Mouse (Mus musculus) heart, embryonic 13.5 days (tissue): Measurements from ENCODE around the gene Cdcp2. TPM values are rescaled to one million over a fixed set of nuclear protein-coding genes. Genes with fewer than 3 reads are reported as not detected.
A peak's percentile ranks its signal among the peaks of the same experiment; 100 is the strongest.

Source experiments
- ATAC-seq: fragments of 200-750 bp; cut with Nextera tagmentation; 2 replicates; pipeline ENCODE4 v1.8.0; 2017; ENCODE audit warnings: moderate TSS enrichment; ENCODE audit not compliant: insufficient number of reproducible peaks, low FRiP score, low TSS enrichment; ENCODE audit errors: extremely low read depth
- H3K27ac ChIP-seq: fragments of 300-500 bp; sonication (generic); replicated peaks from 2 replicates; pipeline ENCODE4 v1.5.1; 2015; ENCODE audit warnings: moderate library complexity, mild to moderate bottlenecking, inconsistent platforms
- H3K27me3 ChIP-seq: fragments of 300-500 bp; sonication (generic); replicated peaks from 2 replicates; pipeline ENCODE4 v1.6.1; 2015; ENCODE audit warnings: mild to moderate bottlenecking, inconsistent platforms
- H3K36me3 ChIP-seq: fragments of 300-500 bp; sonication (generic); 2 replicates; pipeline ENCODE4 v1.6.1; 2015; ENCODE audit warnings: mild to moderate bottlenecking, inconsistent platforms
- H3K4me1 ChIP-seq: fragments of 300-500 bp; sonication (generic); 2 replicates; pipeline ENCODE4 v1.6.1; 2015; ENCODE audit warnings: inconsistent platforms
- H3K4me2 ChIP-seq: fragments of 300-500 bp; sonication (generic); 2 replicates; pipeline ENCODE4 v1.6.1; 2015; ENCODE audit warnings: inconsistent platforms, mild to moderate bottlenecking, moderate library complexity
- H3K4me3 ChIP-seq: fragments of 300-500 bp; sonication (generic); 2 replicates; pipeline ENCODE4 v1.5.1; 2015; ENCODE audit warnings: moderate library complexity, mild to moderate bottlenecking, inconsistent platforms
- H3K9ac ChIP-seq: fragments of 300-500 bp; sonication (generic); 2 replicates; pipeline ENCODE4 v1.6.1; 2015; ENCODE audit warnings: inconsistent platforms, mild to moderate bottlenecking, moderate library complexity
- H3K9me3 ChIP-seq: fragments of 300-500 bp; sonication (generic); 2 replicates; pipeline ENCODE4 v1.6.1; 2016; ENCODE audit warnings: inconsistent platforms
- WGBS: fragments of 180-500 bp; shearing (Covaris S2); methylation state at CpG from one replicate; pipeline ENCODE4 v1.1.7; 2015; ENCODE audit warnings: mixed read lengths; 5-methylcytosine and 5-hydroxymethylcytosine counted together
- polyA plus RNA-seq: library from polyadenylated mRNA; unstranded; fragments of >200 nt; fragmentation: Nextera tagmentation; extraction: Ambion mirVana; gene quantifications from 2 replicates; pipeline ENCODE4 v1.2.1, GENCODE M21; 2015

Gene Cdcp2
- polyA plus RNA-seq, 1 experiment from 2014 or later, result not detected

DNA sequence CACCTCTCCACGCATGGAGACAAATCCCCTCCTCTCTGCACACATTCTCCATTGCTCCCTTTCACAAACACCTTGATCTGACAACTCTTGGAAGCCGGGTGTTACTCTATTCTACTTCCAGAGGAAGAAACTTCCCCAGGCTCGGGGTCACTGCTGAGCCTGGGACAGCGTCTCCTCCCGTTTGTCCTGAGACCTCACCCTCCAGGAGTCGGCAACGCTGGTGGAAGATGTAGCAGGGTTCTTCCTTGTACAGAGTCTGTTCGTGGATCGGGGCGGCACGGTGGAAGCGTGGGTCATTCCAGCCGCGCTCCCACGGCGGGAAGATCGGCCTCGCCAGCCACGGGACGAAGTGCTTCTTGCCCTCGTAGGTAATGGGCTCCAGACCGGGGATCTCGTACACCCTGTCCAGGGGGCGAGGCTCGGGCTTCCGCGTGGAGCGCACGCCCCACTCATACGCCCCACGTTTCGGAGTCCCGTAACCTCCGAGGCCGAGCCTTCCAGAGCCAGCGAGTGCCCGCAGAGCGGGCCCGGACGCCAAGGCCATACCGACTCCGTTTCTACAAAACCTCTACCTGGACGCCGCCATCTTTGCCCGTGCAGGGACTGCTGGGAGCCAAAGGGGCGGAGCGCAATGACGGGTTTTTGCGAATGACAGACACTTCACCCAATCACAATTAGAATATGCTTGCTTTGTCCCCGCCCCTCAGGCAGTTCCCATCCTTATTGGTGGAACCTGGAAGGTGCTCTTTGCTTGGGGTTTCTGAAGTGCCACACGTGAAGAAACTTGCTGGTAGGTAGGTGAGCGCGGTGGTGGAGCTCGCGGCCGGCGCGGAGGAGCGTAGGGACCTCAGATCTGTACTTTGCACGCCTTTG, 30.2 kb upstream of the Cdcp2 start, which contains the start of the genes Mrpl37 and Cyb5rl:
TSS of gene Mrpl37 (minus strand) at position 617 of the 873 bp plus-strand sequence.
TSS of gene Cyb5rl (plus strand) at position 737 of the 873 bp plus-strand sequence.
- H3K27me3 ChIP-seq, result peaks cover 11% of the 10 kb centered on the region; the same call in 1 of the 2 replicates
- peaks cover 32% of the 10 kb centered on the region for H3K36me3 ChIP-seq
- H3K27ac ChIP-seq, result peak within 1 kb of the TSS; percentile 44; the same call in 1 of the 2 replicates
- H3K4me1 ChIP-seq, result peaks cover 18% of the 10 kb centered on the region
- ATAC-seq, result peak; percentile 96
- no peaks in the 10 kb centered on the region for H3K9me3 ChIP-seq
- peak within 1 kb of the TSS; percentile 88 for H3K9ac ChIP-seq
- peak within 1 kb of the TSS; percentile 99 for H3K4me2 ChIP-seq
- peak within 1 kb of the TSS; percentile 75 for H3K4me3 ChIP-seq
- under 1% methylated on average over 60 of the region's 60 CpGs for WGBS

- H3K9ac ChIP-seq, result peak overlapping the region; percentile 86
- peak overlapping the region; percentile 99 for H3K4me2 ChIP-seq
- H3K27ac ChIP-seq, result 0 out of 2 replicates have a peak overlapping the region, but pooled peaks have one; percentile 44
- H3K9me3 ChIP-seq, result no peaks in the 10 kb centered on the region
- no peak for ATAC-seq
- H3K27me3 ChIP-seq, result peaks cover 11% of the 10 kb centered on the region; the same call in 1 of the 2 replicates
- peak overlapping the region; percentile 75 for H3K4me3 ChIP-seq
- H3K36me3 ChIP-seq, result peaks cover 24% of the 10 kb centered on the region
- 5% methylated on average over 33 of the region's 33 CpGs for WGBS
- H3K4me1 ChIP-seq, result peaks cover 18% of the 10 kb centered on the region
These were observed 29.4 kb upstream of the Cdcp2 start for GRCm38 (mm10) chr4:107067151-107067840.

DNA sequence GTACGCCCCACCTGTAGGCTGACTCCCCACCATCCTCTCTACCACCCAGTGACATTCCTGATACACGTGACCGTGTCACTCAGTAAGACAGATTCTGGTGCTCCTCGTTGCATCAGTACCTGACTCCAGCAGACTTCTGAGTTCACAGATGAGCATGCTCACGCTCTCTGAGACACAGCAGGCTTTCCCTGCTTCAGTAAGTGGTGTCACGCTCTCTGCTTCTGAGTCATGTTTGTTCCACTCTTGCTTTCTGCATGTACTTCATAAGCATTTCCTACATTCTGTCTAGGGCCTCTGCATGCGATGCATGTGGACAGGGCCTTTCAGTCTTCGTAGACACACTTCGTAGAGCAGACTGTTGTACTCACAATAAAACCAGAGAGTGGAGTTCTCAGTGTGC, 24.3 kb upstream of the Cdcp2 start:
- no peaks in the 10 kb centered on the region for H3K36me3 ChIP-seq
- H3K27ac ChIP-seq, result no peak overlapping the region
- H3K27me3 ChIP-seq, result peaks cover 11% of the 10 kb centered on the region; the same call in 1 of the 2 replicates
- H3K4me3 ChIP-seq, result no peak overlapping the region
- H3K4me1 ChIP-seq, result peaks cover 8% of the 10 kb centered on the region
- no peak for ATAC-seq
- no peak overlapping the region for H3K9ac ChIP-seq
- H3K9me3 ChIP-seq, result no peaks in the 10 kb centered on the region
- WGBS, result 78% methylated on average over 9 of the region's 9 CpGs
- no peak overlapping the region for H3K4me2 ChIP-seq

- ATAC-seq, result no peak
- no peak overlapping the region for H3K27ac ChIP-seq
- peaks cover 19% of the 10 kb centered on the region for H3K4me1 ChIP-seq
- no peak overlapping the region for H3K4me3 ChIP-seq
- no peak overlapping the region for H3K4me2 ChIP-seq
- H3K9me3 ChIP-seq, result no peaks in the 10 kb centered on the region
- H3K27me3 ChIP-seq, result no peaks in the 10 kb centered on the region; the same call in 1 of the 2 replicates
- 70% methylated on average over 5 of the region's 5 CpGs for WGBS
- no peaks in the 10 kb centered on the region for H3K36me3 ChIP-seq
- no peak overlapping the region for H3K9ac ChIP-seq
These were observed 21.2 kb upstream of the Cdcp2 start for GRCm38 (mm10) chr4:107075456-107075855.

GRCm38 (mm10) chr4:107078894-107079293, 17.8 kb upstream of the Cdcp2 start:
- Histone ChIP-seq H3K4me1 (peaks cover 21% of the 10 kb centered on the region), H3K27me3 (no peaks in the 10 kb centered on the region), H3K36me3 (no peaks in the 10 kb centered on the region), H3K4me3 (no peak overlapping the region), H3K9me3 (no peaks in the 10 kb centered on the region), H3K4me2 (no peak overlapping the region), H3K9ac (peak overlapping the region; percentile 14; the same call in 1 of the 2 replicates), H3K27ac (no peak overlapping the region)
- ATAC-seq, result no peak
- WGBS, result 76% methylated on average over 4 of the region's 4 CpGs

GRCm38 (mm10) chr4:107079716-107080115, 17.0 kb upstream of the Cdcp2 start:
- Histone ChIP-seq H3K36me3 (no peaks in the 10 kb centered on the region), H3K27ac (no peak overlapping the region), H3K4me1 (peaks cover 30% of the 10 kb centered on the region), H3K27me3 (no peaks in the 10 kb centered on the region), H3K4me3 (no peak overlapping the region), H3K9me3 (no peaks in the 10 kb centered on the region), H3K4me2 (no peak overlapping the region), H3K9ac (no peak overlapping the region; the same call in 1 of the 2 replicates)
- ATAC-seq, result no peak

DNA sequence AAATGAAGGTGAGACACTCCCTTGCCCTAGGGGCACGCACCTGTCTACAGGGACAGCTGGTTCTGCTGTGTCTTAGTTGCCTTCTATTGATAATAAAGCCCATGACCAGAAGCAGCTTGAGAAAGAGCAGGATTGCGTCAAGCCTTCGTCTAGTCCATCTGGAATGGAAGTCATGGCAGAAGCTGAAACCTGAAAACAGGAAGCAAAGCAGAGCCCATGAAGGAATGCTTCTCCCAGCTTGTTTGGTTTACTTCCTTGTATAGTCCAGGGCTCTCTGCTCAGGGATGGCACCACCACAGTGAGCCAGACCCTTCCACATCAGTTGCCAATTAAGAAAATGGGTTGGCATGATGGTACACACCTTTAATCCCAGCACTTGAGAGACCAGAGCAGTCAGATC, 14.5 kb upstream of the Cdcp2 start:
- WGBS, result 84% methylated on average over 3 of the region's 3 CpGs
- no peak for ATAC-seq
- Histone ChIP-seq H3K4me2 (no peak overlapping the region), H3K27ac (no peak overlapping the region), H3K36me3 (no peaks in the 10 kb centered on the region), H3K9ac (no peak overlapping the region), H3K4me1 (peaks cover 34% of the 10 kb centered on the region), H3K27me3 (no peaks in the 10 kb centered on the region), H3K9me3 (no peaks in the 10 kb centered on the region), H3K4me3 (no peak overlapping the region)

GRCm38 (mm10) chr4:107083126-107083525, 13.6 kb upstream of the Cdcp2 start:
- Histone ChIP-seq H3K9me3 (no peaks in the 10 kb centered on the region), H3K4me2 (no peak overlapping the region), H3K27me3 (no peaks in the 10 kb centered on the region), H3K36me3 (no peaks in the 10 kb centered on the region), H3K9ac (no peak overlapping the region), H3K27ac (no peak overlapping the region), H3K4me1 (peaks cover 34% of the 10 kb centered on the region), H3K4me3 (no peak overlapping the region)
- 85% methylated on average over 4 of the region's 4 CpGs for WGBS
- ATAC-seq, result no peak

DNA sequence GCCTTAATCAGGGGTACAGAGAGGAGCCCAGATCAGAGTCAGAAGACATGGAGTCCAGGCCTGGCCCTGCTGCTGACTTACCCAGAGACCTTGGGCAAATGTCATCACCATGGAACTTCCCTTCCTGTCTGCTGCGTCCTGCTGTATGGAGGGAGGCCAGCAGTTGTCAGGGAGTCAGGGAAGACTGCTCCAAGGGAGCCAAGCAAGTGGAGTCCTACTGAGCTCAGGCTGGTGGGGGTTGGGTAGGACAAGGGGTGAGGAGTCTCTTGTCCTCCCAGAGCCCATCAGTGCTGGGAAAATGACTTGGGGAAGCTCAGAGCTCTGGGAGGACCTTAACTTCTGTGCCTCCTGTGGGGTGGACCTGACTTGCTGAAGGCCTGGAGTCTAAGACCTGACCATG, 12.3 kb upstream of the Cdcp2 start:
- Histone ChIP-seq H3K9ac (no peak overlapping the region), H3K4me3 (no peak overlapping the region), H3K36me3 (no peaks in the 10 kb centered on the region), H3K27me3 (no peaks in the 10 kb centered on the region), H3K4me1 (peaks cover 29% of the 10 kb centered on the region), H3K27ac (no peak overlapping the region; the same call in 1 of the 2 replicates), H3K4me2 (no peak overlapping the region), H3K9me3 (no peaks in the 10 kb centered on the region)
- WGBS, result 17% methylated on average over 1 of the region's 1 CpGs
- ATAC-seq, result no peak

DNA sequence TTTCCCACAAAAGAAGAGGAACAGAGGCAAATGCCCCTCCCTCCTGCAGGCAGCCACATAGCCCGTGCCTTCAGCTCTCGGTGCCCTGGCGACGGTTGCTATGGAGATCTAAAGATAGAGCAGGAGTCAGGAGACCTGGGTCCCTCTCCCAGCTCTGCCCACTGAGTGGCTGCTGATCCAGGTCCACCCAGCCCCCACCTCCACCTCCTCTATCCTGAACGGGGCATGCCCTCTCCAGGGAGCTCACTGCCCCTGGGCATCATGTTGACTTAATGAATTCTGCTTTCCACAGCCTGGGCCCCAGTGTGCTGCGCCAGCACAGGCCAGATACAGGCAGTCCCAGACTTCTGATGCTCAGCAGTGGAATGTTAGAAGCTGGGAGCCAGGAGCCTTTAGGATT, 11.8 kb upstream of the Cdcp2 start:
- ATAC-seq, result peak; percentile 33
- Histone ChIP-seq H3K9ac (no peak overlapping the region), H3K27ac (peak overlapping the region; percentile 41), H3K9me3 (no peaks in the 10 kb centered on the region), H3K4me3 (no peak overlapping the region), H3K36me3 (no peaks in the 10 kb centered on the region), H3K27me3 (no peaks in the 10 kb centered on the region), H3K4me2 (no peak overlapping the region; the same call in 1 of the 2 replicates), H3K4me1 (peaks cover 23% of the 10 kb centered on the region)
- WGBS, result 18% methylated on average over 6 of the region's 6 CpGs

DNA sequence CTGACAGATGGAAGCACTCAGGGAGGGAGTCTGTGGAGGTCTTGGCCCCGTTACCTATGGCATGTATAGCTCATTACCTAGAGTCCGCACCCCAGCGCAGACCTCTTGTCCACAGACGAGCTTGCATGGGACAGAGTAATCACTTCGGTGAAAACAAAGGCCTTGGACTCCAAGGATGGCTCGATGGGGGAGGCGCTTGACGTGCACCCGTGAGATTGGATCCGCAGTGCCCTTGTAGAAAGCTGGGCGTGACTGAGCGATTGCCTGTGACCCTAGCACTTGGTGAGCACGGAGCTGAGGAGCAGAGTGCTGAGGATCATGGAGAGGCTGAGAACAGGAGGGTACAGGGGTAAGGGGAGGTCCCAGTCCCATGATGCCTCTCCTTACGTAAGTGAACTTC, 5.0 kb upstream of the Cdcp2 start:
- no peak overlapping the region for H3K27ac ChIP-seq
- H3K9me3 ChIP-seq, result no peaks in the 10 kb centered on the region
- no peak overlapping the region for H3K9ac ChIP-seq
- no peak overlapping the region for H3K4me2 ChIP-seq
- no peak for ATAC-seq
- H3K4me1 ChIP-seq, result peaks cover 8% of the 10 kb centered on the region
- WGBS, result 79% methylated on average over 14 of the region's 14 CpGs
- H3K36me3 ChIP-seq, result no peaks in the 10 kb centered on the region
- H3K4me3 ChIP-seq, result no peak overlapping the region
- H3K27me3 ChIP-seq, result no peaks in the 10 kb centered on the region; the same call in 1 of the 2 replicates
